8 mouse cellular contexts compared by ENCODE assay signal in the genomic region with DNA sequence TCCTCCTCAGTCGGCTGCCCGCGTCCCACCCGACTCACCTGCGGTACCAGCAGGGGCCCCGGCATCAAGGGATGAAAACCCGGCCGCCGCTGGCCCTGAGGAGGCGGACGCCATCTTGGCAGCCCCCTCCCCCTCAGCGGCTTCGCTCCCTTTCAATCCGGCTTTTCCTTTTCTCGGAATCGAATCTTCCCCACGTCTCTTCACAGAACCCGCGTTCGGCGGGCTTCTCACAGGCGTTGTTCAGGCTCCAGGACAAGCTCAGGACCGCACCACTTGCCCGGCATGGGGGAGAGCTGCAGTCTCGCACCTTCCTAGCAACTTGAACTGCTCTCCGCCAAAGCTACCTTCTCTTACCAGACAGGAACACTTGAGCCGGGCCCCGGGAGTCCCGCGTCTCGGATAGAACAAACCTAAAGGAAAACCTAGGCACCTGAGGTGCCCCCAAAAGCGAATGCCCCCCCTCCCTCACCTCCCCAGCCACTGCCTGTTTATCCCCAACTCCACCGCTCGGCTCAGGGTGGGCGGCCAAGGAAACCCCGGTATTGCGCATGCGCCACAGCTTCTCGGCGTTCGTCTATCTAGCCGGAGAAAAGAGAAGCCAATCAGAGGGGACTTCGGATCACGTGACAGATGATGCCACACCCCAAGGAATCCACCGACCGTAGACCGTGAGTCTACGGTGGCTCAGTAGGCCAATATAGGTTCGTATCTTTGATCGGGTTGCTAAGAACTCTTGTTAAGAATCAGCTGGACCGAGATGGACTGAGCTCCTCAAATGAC. TPM values are rescaled to one million over a fixed set of nuclear protein-coding genes. Genes with fewer than 3 reads are reported as not detected.
DNase-seq lines count a peak whose midpoint lies in the region; ATAC-seq and TF ChIP-seq lines count a peak whose summit lies in the region.

A gene (minus strand): TSS at position 593 of the 780 bp plus-strand sequence.

- H3K27me3 ChIP-seq in embryonic facial prominence, embryonic 13.5 days = no peaks in the 10 kb centered on the region
- no peaks in the 10 kb centered on the region for H3K27me3 ChIP-seq in kidney, adult 2 months (replicated peaks; ENCODE audit: control insufficient read depth, insufficient read depth, low read length)
- no peaks in the 10 kb centered on the region for H3K27me3 ChIP-seq in limb, embryonic 12.5 days
- no peaks in the 10 kb centered on the region for H3K27me3 ChIP-seq in midbrain, embryonic 15.5 days (replicated peaks)
- H3K27me3 ChIP-seq in spleen, adult 2 months (ENCODE audit: control insufficient read depth, insufficient read depth, low read length) = no peaks in the 10 kb centered on the region

- ATAC-seq in embryonic facial prominence, embryonic 13.5 days (ENCODE audit: insufficient number of reproducible peaks, insufficient read depth, low FRiP score, low TSS enrichment, low read depth) = peak; percentile 88
- ATAC-seq in limb, embryonic 12.5 days (ENCODE audit: insufficient number of reproducible peaks, insufficient read depth, low FRiP score, low TSS enrichment, low read depth) = peak; percentile 85
- peak; percentile 89 for ATAC-seq in midbrain, embryonic 15.5 days (replicated peaks)

- no peak for TF ChIP-seq POLR2A in kidney, adult 2 months (IDR thresholded peaks at IDR 0.05; ENCODE audit: low read depth, low read length)
- TF ChIP-seq POLR2A in spleen, adult 2 months (IDR thresholded peaks at IDR 0.05; ENCODE audit: low read depth, low read length) = peak; percentile 37; the same call in 1 of the 2 replicates

- DNase-seq in 3134 (ENCODE audit: extremely low read depth, insufficient read length, low spot score) = peak; percentile 94
- DNase-seq in adrenal gland, postnatal 36 days = peak; percentile 96
- peak; percentile 96 to 98 for DNase-seq in heart, adult 18-20 months
- peak; percentile 98 for DNase-seq in kidney, adult 2 months
- peak; percentile 92 to 98 for DNase-seq in spleen, adult 2 months (ENCODE audit: low read depth in 1 of 2, low spot score in 2 of 2)

- peak within 1 kb of the TSS; percentile 97 for H3K4me3 ChIP-seq in embryonic facial prominence, embryonic 13.5 days
- peak within 1 kb of the TSS; percentile 92 for H3K4me3 ChIP-seq in kidney, adult 2 months (ENCODE audit: insufficient read depth, low read depth, low read length)
- H3K4me3 ChIP-seq in limb, embryonic 12.5 days (replicated peaks) = peak within 1 kb of the TSS; percentile 98
- H3K4me3 ChIP-seq in midbrain, embryonic 15.5 days = peak within 1 kb of the TSS; percentile 78
- H3K4me3 ChIP-seq in spleen, adult 2 months (ENCODE audit: extremely low read depth, insufficient read depth, insufficient read length) = peak within 1 kb of the TSS; percentile 84

- H3K9me3 ChIP-seq in embryonic facial prominence, embryonic 13.5 days = no peaks in the 10 kb centered on the region
- H3K9me3 ChIP-seq in limb, embryonic 12.5 days = no peaks in the 10 kb centered on the region
- no peaks in the 10 kb centered on the region for H3K9me3 ChIP-seq in midbrain, embryonic 15.5 days

- peak within 1 kb of the TSS; percentile 89 for H3K27ac ChIP-seq in embryonic facial prominence, embryonic 13.5 days
- H3K27ac ChIP-seq in kidney, adult 2 months (ENCODE audit: insufficient read depth, low read depth, low read length) = peak within 1 kb of the TSS; percentile 45
- peak within 1 kb of the TSS; percentile 90 for H3K27ac ChIP-seq in limb, embryonic 12.5 days
- H3K27ac ChIP-seq in midbrain, embryonic 15.5 days = peak within 1 kb of the TSS; percentile 88
- peak within 1 kb of the TSS; percentile 57 for H3K27ac ChIP-seq in spleen, adult 2 months (ENCODE audit: insufficient read depth, low read length)

- WGBS in embryonic facial prominence, embryonic 13.5 days = under 1% methylated on average over 51 of the region's 51 CpGs
- under 1% methylated on average over 51 of the region's 51 CpGs for WGBS in kidney, adult 2 months
- WGBS in limb, embryonic 12.5 days = under 1% methylated on average over 51 of the region's 51 CpGs
- WGBS in midbrain, embryonic 15.5 days = under 1% methylated on average over 51 of the region's 51 CpGs
- under 1% methylated on average over 51 of the region's 51 CpGs for WGBS in spleen, adult 2 months

- peak within 1 kb of the TSS; percentile 96 for H3K9ac ChIP-seq in embryonic facial prominence, embryonic 13.5 days
- H3K9ac ChIP-seq in limb, embryonic 12.5 days (replicated peaks) = peak within 1 kb of the TSS; percentile 95
- peak within 1 kb of the TSS; percentile 86 for H3K9ac ChIP-seq in midbrain, embryonic 15.5 days

- H3K4me1 ChIP-seq in embryonic facial prominence, embryonic 13.5 days = peaks cover 11% of the 10 kb centered on the region
- peaks cover 5% of the 10 kb centered on the region; the same call in 1 of the 2 replicates for H3K4me1 ChIP-seq in kidney, adult 2 months (ENCODE audit: control insufficient read depth, insufficient read depth, low read length)
- H3K4me1 ChIP-seq in limb, embryonic 12.5 days (replicated peaks) = peaks cover 11% of the 10 kb centered on the region
- peaks cover 16% of the 10 kb centered on the region for H3K4me1 ChIP-seq in midbrain, embryonic 15.5 days
- peaks cover 4% of the 10 kb centered on the region; the same call in 1 of the 2 replicates for H3K4me1 ChIP-seq in spleen, adult 2 months (ENCODE audit: control insufficient read depth, insufficient read depth, insufficient read length)

- H3K36me3 ChIP-seq in embryonic facial prominence, embryonic 13.5 days = peaks cover 6% of the 10 kb centered on the region; the same call in 1 of the 2 replicates
- H3K36me3 ChIP-seq in kidney, adult 2 months (ENCODE audit: control insufficient read depth, insufficient read depth, low read length) = no peaks in the 10 kb centered on the region
- peaks cover 9% of the 10 kb centered on the region; the same call in 1 of the 2 replicates for H3K36me3 ChIP-seq in limb, embryonic 12.5 days
- H3K36me3 ChIP-seq in midbrain, embryonic 15.5 days (replicated peaks) = no peaks in the 10 kb centered on the region
- H3K36me3 ChIP-seq in spleen, adult 2 months (ENCODE audit: control insufficient read depth, insufficient read depth, low read length) = peaks cover 2% of the 10 kb centered on the region; the same call in 1 of the 2 replicates

- no peak for TF ChIP-seq CTCF in kidney, adult 2 months (conservative IDR thresholded peaks at IDR 0.05; ENCODE audit: insufficient read depth, insufficient read length, low read depth, low read length)
- no peak for TF ChIP-seq CTCF in spleen, adult 2 months (IDR thresholded peaks at IDR 0.05; ENCODE audit: extremely low read depth, insufficient read depth, insufficient read length, insufficient replicate concordance)

- peak within 1 kb of the TSS; percentile 77 for H3K4me2 ChIP-seq in embryonic facial prominence, embryonic 13.5 days
- peak within 1 kb of the TSS; percentile 80 for H3K4me2 ChIP-seq in limb, embryonic 12.5 days
- peak within 1 kb of the TSS; percentile 70 for H3K4me2 ChIP-seq in midbrain, embryonic 15.5 days

RNA-seq across cellular contexts. Expression of the gene that starts here (rescaled TPM):
- total RNA-seq in adrenal gland, postnatal 36 days (2021) = 10 to 100 TPM; 41.8 to 58.9 TPM
- 23.8 and 26.3 TPM in 2 replicates for polyA plus RNA-seq in embryonic facial prominence, embryonic 13.5 days (2015; fragmentation: Nextera tagmentation; extraction: Ambion mirVana)
- 10 to 100 TPM; 14.9 to 15.3 TPM for total RNA-seq in heart, adult 18-20 months (2021)
- 13.5 and 15.3 TPM in 2 replicates for polyA plus RNA-seq in kidney, adult 2 months (2012; rRNA removed)
- polyA plus RNA-seq in limb, embryonic 12.5 days (2016; fragmentation: Nextera tagmentation; extraction: Ambion mirVana) = 24.2 and 30.5 TPM in 2 replicates
- 17.2 and 17.4 TPM in 2 replicates for polyA plus RNA-seq in midbrain, embryonic 15.5 days (2015; fragmentation: Nextera tagmentation; extraction: Ambion mirVana)
- 14.1 and 14.4 TPM in 2 replicates for polyA plus RNA-seq in spleen, adult 2 months (2012; rRNA removed)

Comparison
In these comparisons a context has a peak if more than half of its experiments do, and no peak if none do; other contexts are left out.
1. Peak in every context shown above with its lines: DNase-seq, ATAC-seq, H3K4me3 ChIP-seq and H3K27ac ChIP-seq.